Mouse (Mus musculus) c-Kit-positive CD71-positive TER-119-negative erythroid progenitor cells, embryonic 14.5 days (primary cell): ENCODE results near the gene Socs2.
A peak's percentile ranks its signal among the peaks of the same experiment; 100 is the strongest.

Experiments
- DNase-seq: peaks from one replicate; pipeline ENCODE4 v3.0.0-alpha.2; 2013; ENCODE audit warnings: low read depth

Socs2 gene

DNA sequence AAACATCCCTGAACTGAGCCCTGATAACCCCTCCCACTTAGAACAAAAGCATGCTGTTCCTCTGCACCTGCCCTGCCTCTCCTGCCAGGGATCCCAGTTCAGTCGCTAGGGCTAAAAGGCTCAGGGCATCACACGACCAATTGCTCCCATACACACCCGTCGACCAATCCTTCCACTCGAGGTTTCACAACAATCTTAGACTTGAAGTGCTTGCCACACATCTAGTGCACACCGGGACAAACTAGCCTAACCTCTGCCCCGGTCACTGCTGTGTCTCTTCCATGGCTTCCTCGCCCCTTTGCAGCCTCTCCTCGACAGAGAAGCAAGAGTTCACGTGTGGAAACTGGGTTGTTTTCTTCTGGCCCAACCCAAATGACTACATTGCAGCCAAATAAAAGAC is 3.3 kb upstream of the Socs2 start:
- no peak for DNase-seq

- no peak for DNase-seq
Measured at GRCm38 (mm10) chr10:95419726-95420125, 2.7 kb upstream of the Socs2 start.

DNA sequence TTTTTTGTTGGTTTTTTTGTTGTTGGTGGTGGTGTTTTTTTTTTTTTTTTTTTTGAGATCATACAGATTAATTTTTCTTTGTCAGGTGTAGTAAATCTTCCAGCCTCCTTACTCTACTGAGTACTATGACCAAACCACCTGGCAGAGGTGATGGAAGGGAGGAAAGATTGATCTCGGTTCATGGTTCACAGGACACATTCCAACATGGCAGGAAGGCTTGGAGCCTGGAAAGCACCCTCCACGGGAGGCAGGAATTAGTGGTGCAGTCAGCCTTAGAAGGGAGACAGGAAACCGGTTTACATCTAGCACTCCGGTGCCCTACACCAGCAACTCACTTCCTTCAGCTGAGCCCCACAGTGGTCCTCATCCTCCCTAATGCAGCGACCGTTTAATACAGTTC is 1.7 kb upstream of the Socs2 start:
- DNase-seq, result no peak

DNA sequence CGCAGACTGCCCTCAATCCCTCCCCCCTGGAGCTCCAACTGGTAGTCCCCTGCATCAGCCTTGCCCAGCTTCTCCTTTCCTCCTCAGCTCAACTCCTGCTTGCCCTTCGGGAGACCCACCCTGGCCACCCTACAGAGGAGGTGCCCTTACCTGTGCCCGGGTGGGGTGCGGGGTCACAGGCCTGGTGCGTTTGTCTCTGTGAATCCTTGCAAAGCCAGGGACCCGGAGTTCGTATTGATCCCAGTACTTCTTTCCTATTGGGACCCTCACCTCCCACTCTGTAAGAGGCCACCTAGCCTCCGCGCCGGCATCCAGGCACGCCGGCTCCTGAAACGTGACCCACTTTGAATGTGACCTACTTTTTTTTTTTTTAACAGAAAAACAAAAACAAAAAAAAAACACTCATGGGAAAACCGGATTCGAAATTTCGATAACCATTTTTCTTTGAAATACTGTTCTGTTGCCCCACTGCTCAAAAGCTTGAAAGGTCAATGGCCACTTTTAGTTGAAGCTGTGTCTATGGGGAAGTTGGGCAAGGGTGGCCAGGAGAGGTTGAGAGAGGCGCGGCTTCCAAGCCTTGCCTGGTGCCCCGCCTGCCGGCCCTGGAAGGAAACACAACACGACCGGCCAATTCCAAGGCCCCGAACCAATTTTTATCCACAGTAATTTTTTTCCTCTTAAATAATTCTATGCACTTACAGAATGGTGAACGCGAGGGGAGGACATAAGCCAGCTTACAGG is 686 bp upstream of the Socs2 start:
- peak; percentile 57 for DNase-seq

DNA sequence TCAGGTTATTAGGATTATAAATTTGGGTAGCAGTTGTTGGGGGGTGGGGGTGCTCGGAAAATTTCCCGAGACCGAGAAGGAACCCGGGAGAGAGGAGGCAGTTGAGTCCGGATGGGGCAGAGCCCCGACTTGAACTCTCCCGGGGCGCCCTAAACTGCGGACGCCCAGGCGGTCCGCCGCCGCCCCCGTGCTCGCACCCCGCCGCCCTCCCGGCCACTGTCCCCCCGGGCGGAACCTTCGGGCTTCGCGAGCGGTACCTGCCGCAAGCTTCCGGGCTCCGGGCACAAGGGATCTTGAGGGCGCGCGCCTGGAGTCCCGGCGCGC is 657 bp downstream of the Socs2 start:
- no peak for DNase-seq

DNA sequence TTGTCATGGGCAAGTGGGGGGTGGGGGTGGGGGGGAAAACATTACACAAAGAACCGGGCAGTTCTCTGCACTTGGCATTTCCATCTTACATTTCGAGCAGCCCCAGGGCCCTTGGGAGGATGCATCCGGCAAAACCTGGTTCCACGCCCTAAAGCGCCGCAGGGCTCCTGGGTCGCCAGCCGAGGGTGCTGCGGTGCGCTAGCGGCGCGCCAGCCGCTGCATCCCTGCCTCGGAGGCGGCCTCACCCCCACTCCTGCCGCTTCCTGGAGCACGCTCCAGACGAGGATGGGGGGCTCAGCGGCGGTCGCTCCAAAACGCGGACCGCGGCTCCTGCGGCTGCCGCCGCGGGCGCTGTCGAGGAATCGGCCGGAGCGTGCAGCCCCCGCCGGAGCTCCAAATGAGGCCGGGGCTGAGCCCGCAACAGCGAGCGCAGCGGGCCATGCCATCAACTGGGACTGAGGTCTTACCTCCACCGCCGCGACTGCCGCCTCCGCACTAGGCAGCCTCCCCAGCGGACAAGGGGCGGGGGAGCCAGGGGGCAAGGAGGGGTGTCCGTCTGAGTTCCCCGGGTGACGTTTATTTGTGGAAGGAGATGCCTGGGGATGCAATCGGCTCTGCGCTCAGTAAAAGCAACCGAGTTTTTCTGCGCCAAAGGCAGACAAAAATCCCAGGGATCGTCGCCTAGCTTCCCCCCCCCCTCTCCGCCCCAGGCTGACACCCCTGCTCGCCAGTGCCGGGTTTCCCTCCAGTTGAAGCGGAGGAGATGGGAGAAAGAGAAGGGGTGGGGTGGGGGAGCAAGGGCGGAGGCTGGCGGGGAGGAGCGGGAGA is 1.2 kb downstream of the Socs2 start:
- DNase-seq, result peak; percentile 22

DNA sequence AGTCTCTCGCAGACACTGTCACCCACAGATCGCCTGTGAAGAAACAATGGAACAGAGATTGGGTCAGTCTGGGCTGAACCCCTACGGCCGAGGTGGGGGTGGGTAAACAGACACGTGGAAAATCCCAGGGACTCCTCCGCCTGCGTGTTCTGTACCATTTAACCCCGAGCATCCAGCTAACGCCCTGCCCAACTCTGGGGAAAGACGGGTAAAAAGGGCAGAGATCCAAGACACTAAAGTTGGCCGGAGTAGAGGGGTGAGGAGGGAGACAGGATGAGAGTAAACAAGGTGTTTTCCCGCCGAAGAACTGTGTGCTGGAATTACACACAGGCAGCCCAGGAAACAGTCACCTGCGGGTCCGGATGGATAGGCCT is 1.8 kb downstream of the Socs2 start:
- DNase-seq, result no peak

- DNase-seq, result no peak
Measured at GRCm38 (mm10) chr10:95414316-95415158, 2.4 kb downstream of the Socs2 start.

- no peak for DNase-seq
Measured at GRCm38 (mm10) chr10:95411139-95411538, 5.8 kb downstream of the Socs2 start.

GRCm38 (mm10) chr10:95410709-95411108 is 6.3 kb downstream of the Socs2 start:
- DNase-seq, result no peak

GRCm38 (mm10) chr10:95410209-95410608 is 6.8 kb downstream of the Socs2 start:
- DNase-seq, result no peak

DNA sequence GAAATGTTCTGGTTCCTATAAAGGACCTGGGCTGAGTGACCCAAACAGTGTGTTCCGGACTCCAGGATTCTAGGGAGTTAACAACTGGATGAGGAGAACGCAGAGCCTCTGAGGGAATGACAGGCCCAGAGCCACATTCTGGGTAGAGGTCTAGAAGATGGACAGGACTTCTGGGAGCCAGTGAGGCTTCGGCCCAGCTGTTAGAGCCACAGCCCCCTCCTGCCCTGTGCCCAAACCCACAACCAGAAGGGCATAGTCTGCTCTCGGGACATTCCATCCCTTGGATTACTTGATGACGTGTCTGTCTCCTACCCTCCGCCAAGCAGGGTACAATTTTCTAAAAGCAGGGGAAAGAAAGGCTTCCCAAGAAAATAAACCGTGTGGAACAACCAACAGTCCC is 7.8 kb downstream of the Socs2 start:
- DNase-seq, result no peak

GRCm38 (mm10) chr10:95408487-95408886 is 8.5 kb downstream of the Socs2 start:
- no peak for DNase-seq

GRCm38 (mm10) chr10:95407541-95408160 is 9.3 kb downstream of the Socs2 start:
- DNase-seq, result no peak

DNA sequence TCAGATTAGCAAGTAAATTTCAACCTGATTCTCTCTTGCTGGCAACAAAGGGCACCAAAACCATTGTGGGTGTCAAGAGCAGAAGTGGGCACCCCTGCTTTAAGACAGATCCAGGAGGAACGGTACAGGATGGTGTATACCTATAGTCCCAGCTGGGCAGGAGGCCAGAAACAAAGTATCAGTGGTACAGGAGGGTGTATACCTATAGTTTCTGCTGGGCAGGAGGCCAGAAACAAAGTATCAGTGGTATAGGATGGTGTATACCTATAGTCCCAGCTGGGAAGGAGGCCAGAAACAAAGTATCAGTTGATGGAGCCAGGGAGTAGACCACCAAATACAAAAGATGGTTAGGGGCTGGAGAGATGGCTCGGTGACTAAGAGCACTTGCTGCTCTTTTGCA is 12.2 kb downstream of the Socs2 start:
- no peak for DNase-seq

DNA sequence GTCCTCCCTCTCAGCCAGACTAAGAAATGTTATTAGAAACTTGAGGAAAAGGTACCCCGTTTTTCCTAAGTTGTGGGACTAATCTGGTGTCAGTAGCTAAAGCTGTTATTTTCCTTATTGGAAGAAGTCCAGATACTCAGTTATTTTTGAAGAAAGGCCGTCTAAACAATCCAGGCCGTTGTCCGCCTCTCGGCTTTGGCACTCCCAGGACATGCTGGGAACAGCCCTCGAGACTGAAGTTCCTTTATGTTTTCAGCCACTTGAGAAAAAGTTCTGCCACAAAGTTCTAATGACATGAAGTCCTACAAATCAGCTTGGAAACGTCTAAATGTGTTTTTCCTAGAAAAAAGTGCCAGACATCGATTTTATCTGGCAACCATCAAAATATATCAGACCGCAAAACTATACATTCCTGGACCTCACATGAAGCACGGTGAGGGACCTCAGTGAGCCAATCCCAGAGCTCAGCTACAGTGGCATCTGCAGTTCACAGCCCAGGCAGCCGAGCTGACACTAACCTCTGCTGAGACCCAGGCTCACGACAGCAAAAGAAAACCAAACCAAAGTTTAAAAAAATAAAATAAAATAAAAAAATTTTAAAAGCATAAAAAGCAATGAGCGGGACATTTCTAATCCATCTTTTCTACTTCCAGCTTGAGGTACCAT is 17.2 kb downstream of the Socs2 start:
- no peak for DNase-seq

- DNase-seq, result no peak
Measured at GRCm38 (mm10) chr10:95398489-95398888, 18.5 kb downstream of the Socs2 start.

DNA sequence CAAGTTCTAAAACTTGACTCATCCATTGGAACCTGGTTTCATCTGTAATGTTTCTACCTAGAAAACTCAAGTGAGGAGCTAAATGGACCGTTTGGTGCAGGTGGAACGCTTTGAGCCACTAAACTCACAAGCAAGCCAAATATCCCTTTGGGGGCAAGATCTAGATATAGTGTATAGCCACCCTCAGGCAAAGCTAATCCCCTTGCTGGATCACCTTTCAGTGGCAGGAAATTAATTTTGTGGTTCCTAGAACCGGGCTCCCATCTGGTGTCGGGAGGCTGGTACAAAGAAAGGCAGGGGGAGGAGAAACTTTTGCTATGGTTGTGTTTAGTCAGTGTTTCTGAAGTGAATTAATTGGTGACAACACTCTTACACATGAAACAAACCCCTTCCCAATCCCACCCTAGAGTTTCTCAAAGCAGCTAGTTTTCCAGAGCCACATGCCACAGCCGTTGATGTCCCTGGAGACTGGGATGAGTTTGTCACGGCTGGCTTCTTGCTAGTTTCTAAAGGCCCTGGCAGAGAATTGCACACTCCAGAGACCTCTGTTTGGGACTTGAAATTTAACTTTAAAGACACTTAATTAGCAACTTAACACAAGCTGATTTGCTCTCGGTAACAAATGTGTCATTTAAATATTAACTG is 19.7 kb downstream of the Socs2 start:
- DNase-seq, result no peak

- DNase-seq, result no peak
Measured at GRCm38 (mm10) chr10:95396356-95396755, 20.6 kb downstream of the Socs2 start.

- DNase-seq, result no peak
Measured at GRCm38 (mm10) chr10:95394819-95395812, 21.9 kb downstream of the Socs2 start.
